Mouse (Mus musculus): Measurements from ENCODE around the gene Fasn.

Gene Fasn

DNA sequence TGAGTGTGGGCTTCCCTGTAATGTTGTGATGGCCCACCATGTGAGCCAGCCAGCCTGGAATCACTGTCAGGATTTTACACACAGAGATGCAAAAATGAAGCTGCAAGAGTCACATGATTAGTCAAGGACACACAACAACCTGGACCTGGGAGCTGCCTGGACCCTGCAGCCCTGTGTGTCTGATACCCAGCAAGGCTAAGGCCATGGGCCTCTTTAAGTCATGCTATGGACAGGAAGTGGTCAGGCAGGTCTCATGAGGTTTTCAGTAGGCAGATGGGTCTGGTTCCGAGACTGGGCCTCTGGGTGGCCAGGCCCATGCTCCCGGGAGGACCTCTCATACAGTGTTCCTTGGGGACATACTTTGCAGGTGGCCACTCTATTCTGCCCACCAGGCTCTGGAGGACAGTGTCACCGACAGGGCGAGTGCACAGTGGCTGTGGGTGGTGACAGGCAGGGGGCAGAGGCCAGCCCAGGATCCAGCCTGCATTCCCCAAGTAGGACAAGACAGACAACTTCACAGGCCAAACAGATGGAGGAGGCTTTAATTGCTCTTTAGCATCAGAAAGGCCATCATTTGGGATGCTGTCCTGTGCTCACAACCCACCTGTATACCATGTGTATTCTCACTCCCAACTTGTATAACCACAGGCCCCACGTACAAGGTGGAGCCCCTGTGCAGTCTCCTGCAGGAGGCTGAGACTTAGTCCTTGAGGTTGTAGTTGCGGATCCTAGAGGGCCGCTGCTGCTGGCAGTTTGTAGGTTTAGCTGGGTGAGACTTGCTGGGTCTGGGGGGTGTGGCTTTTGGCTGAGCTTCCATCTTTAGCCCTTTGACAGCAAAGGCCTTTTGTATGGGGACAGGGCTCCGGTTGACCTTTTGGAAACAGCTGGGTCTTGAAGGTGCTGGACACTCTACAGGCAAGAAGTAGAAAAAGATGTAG, 1.9 kb upstream of the Fasn start:
- DNase-seq (ENCODE audit: low spot score in 2 of 2) = no peak

- DNase-seq (ENCODE audit: low spot score in 2 of 2) = no peak
Observed at GRCm38 (mm10) chr11:120825289-120825863, 1.0 kb upstream of the Fasn start.

DNA sequence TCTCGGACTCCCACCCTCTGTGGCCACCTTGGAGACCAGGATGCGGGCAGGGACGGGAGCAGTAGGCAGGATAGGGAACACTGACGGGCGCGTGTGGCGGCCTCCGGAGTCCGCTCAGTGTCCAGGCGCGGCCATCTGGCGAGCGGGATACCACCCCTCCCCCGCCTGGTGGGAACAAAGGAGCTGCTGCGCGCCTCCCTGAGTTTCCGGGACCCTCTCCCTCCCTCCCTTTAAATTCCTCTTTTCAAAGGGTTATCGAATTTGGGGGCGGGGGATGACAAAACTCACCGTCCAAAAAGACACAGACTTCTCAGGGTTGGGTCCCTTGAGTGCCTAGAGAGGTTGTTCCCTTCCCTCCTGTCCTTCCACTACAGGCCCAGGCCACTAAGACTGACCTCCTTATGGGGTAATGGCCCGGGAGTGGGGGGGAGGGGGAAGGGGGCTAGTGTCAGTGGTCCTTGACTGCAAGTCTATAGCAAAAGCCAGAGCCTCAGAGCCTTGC, 491 bp upstream of the Fasn start:
- no peak for DNase-seq (ENCODE audit: low spot score in 2 of 2)

DNA sequence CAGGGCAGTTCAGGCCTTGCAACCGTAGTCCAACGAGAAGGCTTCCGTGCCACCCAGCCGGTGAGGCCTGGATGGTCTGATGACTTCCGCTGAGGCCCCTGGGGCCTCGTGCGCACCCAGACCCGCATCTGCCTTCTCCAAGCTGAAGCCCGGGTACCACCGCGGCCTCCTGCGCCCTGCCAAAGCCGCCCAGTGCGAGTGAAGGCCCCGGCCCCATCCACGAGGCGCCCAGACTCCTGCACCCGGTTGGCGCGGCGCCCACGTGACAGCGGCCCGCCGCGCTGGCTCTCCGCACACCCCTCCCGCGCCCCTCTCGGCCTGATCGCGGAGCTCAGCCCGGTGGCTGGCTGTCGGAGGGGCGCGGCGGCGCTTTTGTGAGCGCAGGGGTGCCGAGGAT, 798 bp downstream of the Fasn start:
- DNase-seq (ENCODE audit: low spot score in 2 of 2) = no peak

- no peak for DNase-seq (ENCODE audit: low spot score in 2 of 2)
Observed at GRCm38 (mm10) chr11:120822831-120823550, 1.4 kb downstream of the Fasn start.

- no peak for DNase-seq (ENCODE audit: low spot score in 2 of 2)
Observed at GRCm38 (mm10) chr11:120822321-120822720, 2.0 kb downstream of the Fasn start.

GRCm38 (mm10) chr11:120821076-120821922, 3.0 kb downstream of the Fasn start:
- no peak for DNase-seq (ENCODE audit: low spot score in 2 of 2)

GRCm38 (mm10) chr11:120820546-120820945, 3.8 kb downstream of the Fasn start:
- no peak for DNase-seq (ENCODE audit: low spot score in 2 of 2)

DNA sequence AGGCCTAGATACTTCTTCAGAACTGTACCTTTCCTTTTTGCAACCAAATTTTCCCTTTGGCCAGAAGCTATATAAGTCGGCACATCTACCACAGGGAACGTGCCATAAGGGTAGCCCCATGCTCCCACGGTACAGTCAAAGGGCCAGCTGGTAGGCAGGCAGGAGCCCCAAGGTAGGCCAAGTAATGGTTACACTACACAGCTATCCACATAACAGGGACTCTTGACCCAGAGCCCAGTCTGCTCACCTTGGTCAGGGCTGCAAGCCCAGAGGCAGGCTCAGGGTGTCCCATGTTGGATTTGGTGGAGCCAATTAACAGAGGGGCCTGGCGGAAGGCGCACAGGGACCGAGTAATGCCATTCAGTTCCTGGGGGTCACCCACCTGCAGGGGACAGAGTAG, 4.8 kb downstream of the Fasn start:
- no peak for DNase-seq (ENCODE audit: low spot score in 2 of 2)

- DNase-seq (ENCODE audit: low spot score in 2 of 2) = no peak
Observed at GRCm38 (mm10) chr11:120818251-120818650, 6.1 kb downstream of the Fasn start.

GRCm38 (mm10) chr11:120817358-120817757, 7.0 kb downstream of the Fasn start:
- no peak for DNase-seq (ENCODE audit: low spot score in 2 of 2)

DNA sequence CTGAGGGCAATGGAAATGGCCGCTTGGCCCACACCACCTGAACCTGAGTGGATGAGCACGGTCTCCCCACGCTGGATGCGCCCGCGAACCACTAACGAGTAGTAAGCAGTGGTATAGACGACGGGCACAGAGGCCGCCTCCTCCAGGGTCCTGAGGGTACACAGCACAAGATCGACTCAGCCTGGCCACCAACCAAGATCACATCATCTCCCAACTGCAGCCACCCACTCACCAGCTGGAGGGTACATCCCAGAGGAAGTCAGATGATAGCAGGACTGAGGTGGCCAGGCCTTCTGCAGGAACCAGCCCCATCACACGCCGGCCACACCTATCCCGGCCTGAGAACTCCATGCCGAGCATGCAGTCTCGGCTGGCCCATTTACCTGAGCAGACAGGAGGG, 12.3 kb downstream of the Fasn start:
- DNase-seq (ENCODE audit: low spot score in 2 of 2) = peak; percentile 24 to 42

- DNase-seq (ENCODE audit: low spot score in 2 of 2) = no peak
Observed at GRCm38 (mm10) chr11:120808010-120808409, 16.3 kb downstream of the Fasn start.

DNA sequence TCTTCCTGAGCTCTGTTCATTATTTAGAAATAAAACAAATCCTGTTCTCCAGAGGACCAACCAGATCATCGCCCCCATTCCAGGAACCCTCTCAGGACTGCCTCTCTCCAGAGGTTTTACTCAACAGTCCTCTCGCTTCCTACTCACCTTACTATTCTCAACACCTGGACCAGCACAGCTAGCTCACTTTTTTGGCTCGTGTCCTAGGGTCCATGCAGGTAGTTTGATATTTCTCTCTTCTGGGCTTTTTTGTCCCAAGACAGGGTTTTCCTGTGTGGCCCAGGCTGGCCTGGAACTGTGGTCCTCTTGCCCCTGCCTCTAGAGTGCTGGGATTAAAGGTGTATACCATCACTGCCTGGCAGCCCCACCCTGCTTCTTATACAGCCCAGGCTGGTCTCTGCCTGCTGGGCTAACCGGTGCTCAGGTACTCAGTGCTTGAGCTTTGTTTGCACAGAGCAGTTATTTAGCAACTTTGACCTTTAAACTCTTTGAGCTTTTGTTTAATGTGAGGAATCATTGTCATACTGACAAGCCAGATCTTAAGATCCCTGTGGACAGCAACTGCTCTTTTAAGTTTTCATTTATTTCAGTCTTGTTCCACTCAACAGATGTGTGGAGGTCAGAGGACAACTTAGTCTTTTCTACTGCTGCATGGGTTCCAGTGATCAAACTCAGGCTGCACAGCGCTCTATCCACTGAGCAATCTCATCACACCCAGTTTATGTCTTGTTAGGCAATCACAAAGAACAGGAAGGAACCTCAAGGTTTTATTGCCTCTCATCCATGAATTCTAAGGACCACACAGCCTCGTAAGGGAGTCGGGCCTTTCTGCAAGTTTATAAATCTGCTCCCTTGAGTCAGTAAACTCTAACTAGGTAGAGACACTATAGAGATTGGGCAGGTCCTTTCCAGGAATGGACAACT, 18.7 kb downstream of the Fasn start:
- DNase-seq (ENCODE audit: low spot score in 2 of 2) = no peak

DNA sequence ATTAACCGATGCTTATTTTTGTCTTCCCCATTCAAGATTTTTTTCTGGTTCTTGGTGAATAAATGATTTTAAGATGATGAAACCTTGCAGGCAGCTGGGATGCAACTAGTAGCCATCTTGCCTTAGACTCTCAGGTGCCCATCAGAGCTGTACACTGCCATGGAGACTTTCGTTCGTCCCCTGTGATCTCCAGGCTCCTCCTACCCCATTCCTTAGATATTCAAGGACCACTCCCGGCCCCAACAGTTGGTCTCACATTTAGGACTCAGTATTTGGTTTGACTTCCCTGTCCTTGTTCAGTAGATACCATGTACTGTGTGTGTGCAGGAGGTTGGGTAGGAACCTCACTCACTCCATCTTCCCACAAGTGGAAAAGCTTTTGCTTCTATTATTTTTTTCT, 19.6 kb downstream of the Fasn start:
- no peak for DNase-seq (ENCODE audit: low spot score in 2 of 2)

- DNase-seq (ENCODE audit: low spot score in 2 of 2) = no peak
Observed at GRCm38 (mm10) chr11:120804274-120804673, 20.1 kb downstream of the Fasn start.

DNA sequence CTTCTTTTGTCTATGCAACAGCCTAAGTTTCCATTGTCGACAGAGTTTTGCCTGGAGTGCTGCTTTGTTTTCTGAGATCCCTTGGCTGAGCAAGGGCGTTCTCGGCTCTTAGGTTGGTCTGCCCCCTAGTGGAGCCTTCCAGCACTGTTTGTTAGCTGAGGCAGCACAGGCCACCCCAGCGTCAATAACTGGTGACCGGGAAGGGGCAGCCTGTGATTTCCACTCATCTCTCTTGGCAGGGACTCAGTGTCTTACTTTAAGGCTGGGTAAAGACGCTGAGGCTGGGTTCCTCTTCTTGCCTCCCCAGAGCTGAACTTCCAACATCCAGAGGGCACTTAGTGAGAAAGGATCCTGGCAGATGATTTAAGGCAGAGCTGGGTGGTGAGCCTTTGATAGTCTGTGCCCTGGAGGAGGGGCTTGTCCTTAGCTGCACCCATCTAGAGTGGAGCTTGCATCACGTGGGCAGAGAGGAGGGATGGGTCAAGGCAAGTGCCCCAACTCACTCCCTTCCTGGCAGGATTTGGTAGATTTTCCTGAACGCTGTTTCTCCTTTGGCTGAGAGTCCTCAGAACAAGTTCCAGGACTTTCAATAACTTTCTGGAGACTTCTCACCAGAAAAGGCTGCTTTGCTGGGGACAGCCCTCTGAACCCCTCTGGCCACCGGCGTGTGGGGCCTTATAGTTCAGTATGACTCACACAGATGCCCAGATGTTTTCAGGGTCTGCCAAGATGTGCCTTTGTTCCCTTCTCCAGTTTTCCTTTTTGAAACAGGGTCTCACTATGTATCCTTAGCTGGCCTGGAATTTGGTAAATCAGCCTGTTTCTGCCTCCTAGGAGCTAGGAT, 24.1 kb downstream of the Fasn start:
- DNase-seq (ENCODE audit: low spot score in 2 of 2) = peak; percentile 80 to 87

GRCm38 (mm10) chr11:120799316-120799890, 24.9 kb downstream of the Fasn start:
- DNase-seq (ENCODE audit: low spot score in 2 of 2) = no peak

GRCm38 (mm10) chr11:120798244-120798643, 26.1 kb downstream of the Fasn start:
- DNase-seq (ENCODE audit: low spot score in 2 of 2) = no peak
